Mouse (Mus musculus) kidney, postnatal 0 days (tissue): ENCODE measurements at regions not wholly inside any gene's neighbourhood (a gene's known extent, or its start where the extent isn't known, plus 50 kb on each side); places are given as distances from the start of the nearest gene placed in this dataset.
A peak's percentile ranks its signal among the peaks of the same experiment; 100 is the strongest.

Source experiments
- ATAC-seq: fragments of 200-750 bp; cut with Nextera tagmentation; replicated peaks from 2 replicates; pipeline ENCODE4 v1.8.0; 2017; ENCODE audit warnings: low read depth, moderate number of reproducible peaks, moderate TSS enrichment, moderate library complexity; ENCODE audit not compliant: low FRiP score
- DNase-seq: peaks from one replicate; pipeline ENCODE4 v3.0.0-alpha.2; 2016; ENCODE audit warnings: low spot score
- H3K27ac ChIP-seq: fragments of 300-500 bp; sonication (generic); 2 replicates; pipeline ENCODE4 v1.5.1; 2014; ENCODE audit warnings: mild to moderate bottlenecking
- H3K27me3 ChIP-seq: fragments of 300-500 bp; sonication (generic); 2 replicates; pipeline ENCODE4 v1.6.1; 2014; ENCODE audit warnings: low read length, mixed read lengths; ENCODE audit not compliant: insufficient read depth
- H3K36me3 ChIP-seq: fragments of 300-500 bp; sonication (generic); 2 replicates; pipeline ENCODE4 v1.6.1; 2014; ENCODE audit warnings: low read length, mixed read lengths; ENCODE audit not compliant: insufficient read depth
- H3K4me1 ChIP-seq: fragments of 300-500 bp; sonication (generic); replicated peaks from 2 replicates; pipeline ENCODE4 v1.6.1; 2014; ENCODE audit warnings: antibody characterized with exemption, low read length, mixed read lengths; ENCODE audit not compliant: insufficient read depth
- H3K4me2 ChIP-seq: fragments of 300-500 bp; sonication (generic); 2 replicates; pipeline ENCODE4 v1.6.1; 2014; ENCODE audit warnings: mild to moderate bottlenecking, low read length, moderate library complexity, mixed read lengths
- H3K4me3 ChIP-seq: fragments of 300-500 bp; sonication (generic); replicated peaks from 2 replicates; pipeline ENCODE4 v1.5.1; 2014; ENCODE audit warnings: low read depth, low read length
- H3K9ac ChIP-seq: fragments of 300-500 bp; sonication (generic); 2 replicates; pipeline ENCODE4 v1.6.1; 2014; ENCODE audit warnings: low read depth, low read length
- H3K9me3 ChIP-seq: fragments of 300-500 bp; sonication (generic); replicated peaks from 2 replicates; pipeline ENCODE4 v1.6.1; 2016; ENCODE audit warnings: low read length, inconsistent platforms, mixed read lengths
- CTCF ChIP-seq: IDR thresholded peaks from 2 replicates; pipeline ENCODE4 v1.5.1; 2016; ENCODE audit warnings: antibody characterized with exemption, low read depth, mild to moderate bottlenecking, moderate library complexity
- WGBS: fragments of 180-500 bp; shearing (Covaris S2); extraction: QIAGEN DNeasy Blood & Tissue Kit; methylation state at CpG from one replicate; pipeline ENCODE4 v1.1.7; 2014; 5-methylcytosine and 5-hydroxymethylcytosine counted together

DNA sequence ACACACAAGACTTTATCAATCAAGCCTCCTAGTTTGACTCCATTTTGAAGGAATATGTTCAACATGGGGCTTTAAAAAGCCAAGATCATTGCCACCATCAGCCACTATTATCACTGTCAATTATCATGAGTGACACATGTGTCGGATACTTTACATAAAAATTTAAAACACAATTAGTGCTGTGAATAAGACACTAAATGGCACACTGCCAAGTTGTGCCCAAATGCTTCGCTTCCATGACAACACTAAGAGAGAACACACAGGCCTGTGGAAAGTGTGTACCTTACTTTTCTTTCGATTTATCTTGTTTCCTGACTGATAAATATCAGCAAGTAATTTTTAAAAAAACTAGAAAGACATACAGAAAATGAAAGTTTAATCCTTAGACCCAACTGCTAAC, 166.5 kb upstream of the Ptbp2 start:
- Histone ChIP-seq H3K27ac (no peak overlapping the region), H3K4me1 (no peaks in the 10 kb centered on the region), H3K9me3 (no peaks in the 10 kb centered on the region), H3K4me3 (no peak overlapping the region), H3K9ac (no peak overlapping the region), H3K27me3 (no peaks in the 10 kb centered on the region), H3K4me2 (no peak overlapping the region), H3K36me3 (no peaks in the 10 kb centered on the region)
- DNase-seq, result no peak
- TF ChIP-seq CTCF, result no peak
- no peak for ATAC-seq
- 82% methylated on average over 3 of the region's 3 CpGs for WGBS

DNA sequence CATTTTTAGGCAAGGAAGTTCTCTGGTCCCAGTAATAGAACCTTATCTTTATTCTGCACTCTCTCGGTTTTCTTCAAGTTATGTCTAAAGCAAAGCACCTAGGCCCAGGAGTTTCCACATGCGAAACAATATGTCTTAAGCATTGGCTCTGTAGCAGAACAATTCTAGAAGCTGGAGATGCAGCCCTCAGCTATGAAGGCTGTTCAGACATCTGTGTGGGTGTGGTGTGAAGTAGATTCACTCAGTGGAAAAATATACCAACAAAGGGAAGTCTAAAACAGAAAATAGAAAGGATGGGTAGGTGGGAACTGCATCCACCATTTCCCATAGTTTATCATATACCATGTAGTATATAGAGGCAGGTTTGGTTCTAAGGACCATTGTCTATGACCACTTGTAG, 165.8 kb upstream of the Ptbp2 start:
- DNase-seq (no peak), ATAC-seq (no peak)
- Histone ChIP-seq H3K9me3 (no peaks in the 10 kb centered on the region), H3K9ac (no peak overlapping the region), H3K4me2 (no peak overlapping the region), H3K36me3 (no peaks in the 10 kb centered on the region), H3K27ac (no peak overlapping the region), H3K4me3 (no peak overlapping the region), H3K27me3 (no peaks in the 10 kb centered on the region), H3K4me1 (no peaks in the 10 kb centered on the region)
- TF ChIP-seq CTCF, result no peak
- 69% methylated on average over 2 of the region's 2 CpGs for WGBS

DNA sequence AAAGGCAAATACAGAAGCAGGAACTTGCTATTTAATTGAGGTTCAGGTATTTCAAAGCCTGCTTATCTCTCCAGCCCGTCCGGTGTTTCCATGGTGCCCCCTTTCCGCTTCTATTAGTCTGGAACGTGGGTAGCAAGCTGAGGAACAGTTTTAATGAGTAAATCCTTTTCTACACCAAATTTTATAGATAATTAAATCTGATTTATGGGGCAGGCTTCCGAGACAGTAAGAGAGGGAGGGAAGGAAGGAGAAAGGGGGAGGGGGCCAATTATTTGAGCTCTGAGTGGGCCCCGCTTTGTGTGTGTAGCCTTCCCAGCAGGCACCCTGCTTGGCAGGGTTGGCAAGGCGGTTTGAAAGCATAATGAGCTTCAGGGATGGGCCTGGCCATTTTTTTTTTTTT, 165.4 kb upstream of the Ptbp2 start:
- peak overlapping the region; percentile 47 for H3K4me2 ChIP-seq
- no peak overlapping the region for H3K9ac ChIP-seq
- TF ChIP-seq CTCF, result no peak
- no peaks in the 10 kb centered on the region for H3K4me1 ChIP-seq
- peak; percentile 61 for ATAC-seq
- H3K36me3 ChIP-seq, result no peaks in the 10 kb centered on the region
- H3K27me3 ChIP-seq, result no peaks in the 10 kb centered on the region
- peak; percentile 83 for DNase-seq
- 0 out of 2 replicates have a peak overlapping the region, but pooled peaks have one; percentile 3 for H3K27ac ChIP-seq
- H3K9me3 ChIP-seq, result no peaks in the 10 kb centered on the region
- WGBS, result 10% methylated on average over 7 of the region's 7 CpGs
- H3K4me3 ChIP-seq, result peak overlapping the region; percentile 23

DNA sequence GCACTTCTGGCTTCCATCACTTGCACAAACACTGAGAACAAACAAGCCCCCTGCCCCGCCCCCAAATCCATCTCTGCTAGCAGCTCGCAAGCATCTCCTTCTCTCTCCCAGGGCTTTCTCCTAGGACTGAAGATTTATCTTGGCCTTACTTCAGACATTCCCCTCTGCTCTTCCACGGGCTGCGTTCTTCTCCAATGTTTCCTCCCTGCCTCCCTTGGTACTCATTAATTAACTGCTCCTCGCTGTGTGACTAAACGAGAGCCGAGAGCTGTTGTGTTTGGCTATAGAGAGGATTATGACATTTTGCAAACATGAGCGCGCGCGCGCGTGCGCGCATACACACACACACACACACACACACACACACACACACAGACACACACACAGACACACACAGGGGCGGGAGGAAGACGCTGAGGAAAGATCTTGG, 164.8 kb upstream of the Ptbp2 start:
- no peak overlapping the region for H3K9ac ChIP-seq
- no peaks in the 10 kb centered on the region for H3K36me3 ChIP-seq
- TF ChIP-seq CTCF, result no peak
- peak overlapping the region; percentile 3; the same call in 1 of the 2 replicates for H3K27ac ChIP-seq
- DNase-seq (peak; percentile 97), ATAC-seq (peak; percentile 79)
- H3K4me1 ChIP-seq, result no peaks in the 10 kb centered on the region
- H3K27me3 ChIP-seq, result no peaks in the 10 kb centered on the region
- H3K4me3 ChIP-seq, result peak overlapping the region; percentile 23
- H3K4me2 ChIP-seq, result peak overlapping the region; percentile 47
- 2% methylated on average over 17 of the region's 17 CpGs for WGBS
- no peaks in the 10 kb centered on the region for H3K9me3 ChIP-seq

DNA sequence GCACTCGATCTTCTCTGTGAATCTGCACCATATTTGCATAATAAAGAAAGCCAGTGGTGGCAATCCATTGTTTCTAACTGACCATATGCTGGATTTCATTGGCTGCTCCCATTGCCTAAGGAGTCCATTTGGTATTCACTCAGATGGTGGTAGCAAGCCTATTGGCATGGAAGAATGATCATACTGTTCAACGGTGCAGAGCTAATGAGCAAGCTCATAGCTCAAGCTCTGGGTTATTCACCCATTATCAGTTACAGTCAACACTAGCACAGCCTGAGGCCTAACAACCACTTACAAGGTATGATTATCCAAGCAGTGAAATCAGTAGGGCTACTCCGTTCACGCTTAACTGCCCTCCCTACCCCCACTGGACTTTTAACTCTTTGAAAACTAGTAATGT, 162.9 kb upstream of the Ptbp2 start:
- H3K9me3 ChIP-seq, result no peaks in the 10 kb centered on the region
- WGBS, result 64% methylated on average over 4 of the region's 4 CpGs
- TF ChIP-seq CTCF, result no peak
- no peaks in the 10 kb centered on the region for H3K27me3 ChIP-seq
- H3K4me2 ChIP-seq, result no peak overlapping the region
- H3K4me3 ChIP-seq, result no peak overlapping the region
- ATAC-seq (peak; percentile 63), DNase-seq (peak; percentile 51)
- H3K27ac ChIP-seq, result no peak overlapping the region
- H3K9ac ChIP-seq, result no peak overlapping the region
- H3K4me1 ChIP-seq, result no peaks in the 10 kb centered on the region
- no peaks in the 10 kb centered on the region for H3K36me3 ChIP-seq

DNA sequence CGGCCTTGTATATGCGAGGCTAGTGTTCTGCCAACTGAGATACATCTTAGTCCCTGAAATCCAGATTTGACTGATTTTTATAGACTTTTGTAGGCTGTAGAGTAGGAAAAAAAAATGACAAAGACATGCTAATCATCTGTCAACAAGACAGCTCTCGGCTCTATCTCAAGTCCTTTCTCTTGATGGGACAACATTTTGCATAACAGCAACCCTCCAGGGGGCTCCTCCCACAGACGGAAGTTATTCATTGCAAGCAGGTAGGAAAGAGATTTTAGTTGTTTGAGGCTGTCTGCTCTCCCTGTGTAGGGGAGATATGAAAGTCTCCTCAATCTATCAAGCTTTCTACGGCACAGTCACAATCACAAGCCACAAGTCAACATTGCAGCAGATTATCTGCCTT, 159.8 kb upstream of the Ptbp2 start:
- no peaks in the 10 kb centered on the region for H3K36me3 ChIP-seq
- TF ChIP-seq CTCF, result no peak
- no peak overlapping the region for H3K9ac ChIP-seq
- no peak overlapping the region for H3K27ac ChIP-seq
- H3K4me2 ChIP-seq, result no peak overlapping the region
- H3K4me3 ChIP-seq, result no peak overlapping the region
- H3K4me1 ChIP-seq, result no peaks in the 10 kb centered on the region
- DNase-seq (no peak), ATAC-seq (no peak)
- no peaks in the 10 kb centered on the region for H3K27me3 ChIP-seq
- WGBS, result 67% methylated on average over 5 of the region's 5 CpGs
- H3K9me3 ChIP-seq, result no peaks in the 10 kb centered on the region

DNA sequence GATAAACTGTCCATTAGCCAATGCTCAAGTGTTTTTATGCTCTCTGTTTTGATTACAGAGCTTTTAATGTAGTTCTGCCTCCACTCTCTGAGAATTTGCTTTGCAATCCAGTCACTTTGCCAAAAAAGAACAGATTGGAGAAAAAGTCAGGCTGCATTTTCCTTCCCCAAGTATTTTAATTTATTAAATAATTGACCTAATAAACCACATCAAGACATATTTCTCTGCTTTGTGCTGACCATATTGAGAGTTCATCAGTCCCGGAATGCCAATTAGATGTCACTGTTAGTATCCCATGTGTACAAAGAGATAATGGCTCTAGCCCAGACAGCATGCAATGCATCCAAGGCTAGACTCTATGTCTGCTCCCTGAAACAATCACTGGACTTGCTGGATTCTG, 154.8 kb upstream of the Ptbp2 start:
- Histone ChIP-seq H3K9ac (no peak overlapping the region), H3K27ac (no peak overlapping the region), H3K9me3 (no peaks in the 10 kb centered on the region), H3K27me3 (no peaks in the 10 kb centered on the region), H3K4me1 (no peaks in the 10 kb centered on the region), H3K36me3 (no peaks in the 10 kb centered on the region), H3K4me2 (no peak overlapping the region), H3K4me3 (no peak overlapping the region)
- 68% methylated on average over 1 of the region's 1 CpGs for WGBS
- ATAC-seq, result no peak
- peak; percentile 30 for DNase-seq
- TF ChIP-seq CTCF, result no peak
